In genomic region chr1:74855651-74856438, GRCm38 (mm10) we compare ENCODE assay signal across 8 mouse cellular contexts. TPM values are rescaled to one million over a fixed set of nuclear protein-coding genes. Genes with fewer than 3 reads are reported as not detected.
DNase-seq lines count a peak whose midpoint lies in the region; ATAC-seq and TF ChIP-seq lines count a peak whose summit lies in the region.

No protein-coding gene starts in this region.

- peak overlapping the region; percentile 95 for H3K9ac ChIP-seq in hindbrain, postnatal 0 days (replicated peaks; ENCODE audit: low read length)
- H3K9ac ChIP-seq in midbrain, embryonic 16.5 days (ENCODE audit: low read depth, low read length): peak overlapping the region; percentile 97

- peaks cover 11% of the 10 kb centered on the region for H3K4me1 ChIP-seq in hindbrain, postnatal 0 days (ENCODE audit: insufficient read depth, low read length)
- peaks cover 36% of the 10 kb centered on the region for H3K4me1 ChIP-seq in midbrain, embryonic 16.5 days (ENCODE audit: control insufficient read depth, insufficient read depth, low read length)

- peak overlapping the region; percentile 90 for H3K27ac ChIP-seq in hindbrain, postnatal 0 days
- H3K27ac ChIP-seq in midbrain, embryonic 16.5 days (ENCODE audit: low read length): peak overlapping the region; percentile 89

- TF ChIP-seq CTCF in hindbrain, postnatal 0 days (IDR thresholded peaks at IDR 0.05; ENCODE audit: low read depth): no peak

- under 1% methylated on average over 74 of the region's 74 CpGs for WGBS in hindbrain, postnatal 0 days
- 0% methylated on average over 66 of the region's 74 CpGs for WGBS in midbrain, embryonic 16.5 days

- peak; percentile 33 to 44 for DNase-seq in left cerebral cortex, postnatal 36 days (ENCODE audit: low spot score in 2 of 2)
- DNase-seq in left cerebral cortex, adult 9 months (ENCODE audit: low spot score in 2 of 2): no peak
- DNase-seq in brain, adult 2 months (ENCODE audit: low read depth, low spot score): peak; percentile 62
- DNase-seq in embryo, embryonic 10 days (ENCODE audit: low spot score): peak; percentile 23
- DNase-seq in hindbrain, postnatal 0 days (ENCODE audit: low spot score): peak; percentile 51
- no peak for DNase-seq in urinary bladder, postnatal 4 days (ENCODE audit: low spot score in 2 of 2)

- no peaks in the 10 kb centered on the region for H3K36me3 ChIP-seq in hindbrain, postnatal 0 days (ENCODE audit: insufficient read depth, low read length)
- no peaks in the 10 kb centered on the region for H3K36me3 ChIP-seq in midbrain, embryonic 16.5 days (ENCODE audit: control insufficient read depth, insufficient read depth, low read length)

- no peaks in the 10 kb centered on the region for H3K9me3 ChIP-seq in hindbrain, postnatal 0 days (ENCODE audit: low read length)
- no peaks in the 10 kb centered on the region for H3K9me3 ChIP-seq in midbrain, embryonic 16.5 days (replicated peaks; ENCODE audit: control insufficient read depth, low read length, poor library complexity, severe bottlenecking)

- H3K4me3 ChIP-seq in hindbrain, postnatal 0 days (ENCODE audit: low read length): peak overlapping the region; percentile 92
- H3K4me3 ChIP-seq in midbrain, embryonic 16.5 days (ENCODE audit: low read depth, low read length): peak overlapping the region; percentile 94

- ATAC-seq in hindbrain, postnatal 0 days: no peak
- ATAC-seq in midbrain, embryonic 16.5 days: no peak
- no peak for ATAC-seq in frontal cortex, adult (ENCODE audit: low TSS enrichment)

- intact Hi-C loops in left cerebral cortex, postnatal 36 days (cut with DNase I): no loop called here

- no peaks in the 10 kb centered on the region for H3K27me3 ChIP-seq in hindbrain, postnatal 0 days (ENCODE audit: insufficient read depth, low read length)
- H3K27me3 ChIP-seq in midbrain, embryonic 16.5 days (ENCODE audit: control insufficient read depth, insufficient read depth, low read depth, low read length): no peaks in the 10 kb centered on the region

- peak overlapping the region; percentile 85 for H3K4me2 ChIP-seq in hindbrain, postnatal 0 days (ENCODE audit: low read depth, low read length)
- peak overlapping the region; percentile 90 for H3K4me2 ChIP-seq in midbrain, embryonic 16.5 days (ENCODE audit: low read length)

RNA-seq across cellular contexts. Expression of gene Cdk5r2, which starts 1.1 kb away (rescaled TPM):
- 100 to 1,000 TPM; 384 to 481 TPM for total RNA-seq in left cerebral cortex, postnatal 36 days (2021)
- 59.2 and 75.3 TPM in 2 replicates for total RNA-seq in hindbrain, postnatal 0 days (2014; rRNA removed)
- polyA plus RNA-seq in hindbrain, postnatal 0 days (2015; fragmentation: Nextera tagmentation; extraction: Ambion mirVana): 12.3 and 13.6 TPM in 2 replicates
- 8.1 and 9.7 TPM in 2 replicates for polyA plus RNA-seq in midbrain, embryonic 16.5 days (2015; fragmentation: Nextera tagmentation; extraction: Ambion mirVana)

RNA-seq across cellular contexts. Expression of gene Fev, which starts 29.4 kb away (rescaled TPM):
- total RNA-seq in left cerebral cortex, postnatal 36 days (2021): not detected
- 0.16 and 1.1 TPM in 2 replicates for total RNA-seq in hindbrain, postnatal 0 days (2014; rRNA removed)
- polyA plus RNA-seq in hindbrain, postnatal 0 days (2015; fragmentation: Nextera tagmentation; extraction: Ambion mirVana): 4.2 and 5.9 TPM in 2 replicates
- 1.6 and 2.9 TPM in 2 replicates for polyA plus RNA-seq in midbrain, embryonic 16.5 days (2015; fragmentation: Nextera tagmentation; extraction: Ambion mirVana)

RNA-seq across cellular contexts. Expression of gene Cryba2, which starts 37.1 kb away (rescaled TPM):
- 1 to 10 TPM in 1 of 2 experiments, not detected in 1; 1.2 TPM for total RNA-seq in left cerebral cortex, postnatal 36 days (2021)
- total RNA-seq in hindbrain, postnatal 0 days (2014; rRNA removed): 2.0 TPM in 1 of 2 replicates, not detected in the other
- 1.6 and 1.7 TPM in 2 replicates for polyA plus RNA-seq in hindbrain, postnatal 0 days (2015; fragmentation: Nextera tagmentation; extraction: Ambion mirVana)
- 0.45 and 0.51 TPM in 2 replicates for polyA plus RNA-seq in midbrain, embryonic 16.5 days (2015; fragmentation: Nextera tagmentation; extraction: Ambion mirVana)

Comparison
In these comparisons a context has a peak if more than half of its experiments do, and no peak if none do; other contexts are left out.
1. DNase-seq: peak in left cerebral cortex, postnatal 36 days (2 of 2), brain, adult 2 months (single experiment), embryo, embryonic 10 days (single experiment) and hindbrain, postnatal 0 days (single experiment); none in left cerebral cortex, adult 9 months (0 of 2) and urinary bladder, postnatal 4 days (0 of 2).